Mouse (Mus musculus) ES-Bruce4 (cell line): ENCODE data around the gene Sh2d4b. TPM values are rescaled to one million over a fixed set of nuclear protein-coding genes. Genes with fewer than 3 reads are reported as not detected.

Source experiments
- H3K27ac ChIP-seq: 2 replicates; pipeline ENCODE4 v1.5.1; 2012; ENCODE audit warnings: low read length, inconsistent platforms; ENCODE audit not compliant: insufficient read depth
- H3K27me3 ChIP-seq: 2 replicates; pipeline ENCODE4 v1.6.1; 2012; ENCODE audit warnings: mild to moderate bottlenecking, low read length, inconsistent platforms; ENCODE audit not compliant: control insufficient read depth, poor library complexity, insufficient read depth, severe bottlenecking
- H3K36me3 ChIP-seq: 2 replicates; pipeline ENCODE4 v1.6.1; 2012; ENCODE audit warnings: inconsistent platforms, mild to moderate bottlenecking, low read length, moderate library complexity; ENCODE audit not compliant: control insufficient read depth, poor library complexity, insufficient read depth, severe bottlenecking
- H3K4me1 ChIP-seq: one replicate; pipeline ENCODE4 v1.8.1; 2011; ENCODE audit warnings: low read length; ENCODE audit not compliant: control insufficient read depth, insufficient read depth
- H3K4me3 ChIP-seq: 2 replicates; pipeline ENCODE4 v1.5.1; 2011; ENCODE audit warnings: low read depth, mild to moderate bottlenecking, low read length
- H3K9ac ChIP-seq: 2 replicates; pipeline ENCODE4 v1.6.1; 2012; ENCODE audit warnings: low read depth, mild to moderate bottlenecking, inconsistent platforms; ENCODE audit not compliant: poor library complexity, severe bottlenecking
- H3K9me3 ChIP-seq: replicated peaks from 2 replicates; pipeline ENCODE4 v1.6.1; 2012; ENCODE audit warnings: mild to moderate bottlenecking, low read length, inconsistent platforms; ENCODE audit not compliant: control insufficient read depth, poor library complexity, insufficient read depth, severe bottlenecking
- CTCF ChIP-seq: IDR thresholded peaks from one replicate; pipeline ENCODE4 v1.8.1; 2011; ENCODE audit warnings: low read depth, low read length
- EP300 ChIP-seq: IDR thresholded peaks from 2 replicates; pipeline ENCODE4 v1.6.1; 2011; ENCODE audit warnings: low read depth, low read length; ENCODE audit not compliant: insufficient read depth
- POLR2A ChIP-seq: IDR thresholded peaks from one replicate; pipeline ENCODE4 v1.8.1; 2011; ENCODE audit warnings: low read length; ENCODE audit not compliant: insufficient read depth
- polyA plus RNA-seq: library from polyadenylated mRNA; stranded (reverse); fragments of >200 nt; gene quantifications from 2 replicates; pipeline ENCODE4 v1.2.4, GENCODE M21; 2011; ENCODE audit warnings: low read depth; ENCODE audit not compliant: missing spikeins, insufficient read depth, insufficient read length

Sh2d4b gene
- polyA plus RNA-seq, 1 experiment = 1.7 TPM

DNA sequence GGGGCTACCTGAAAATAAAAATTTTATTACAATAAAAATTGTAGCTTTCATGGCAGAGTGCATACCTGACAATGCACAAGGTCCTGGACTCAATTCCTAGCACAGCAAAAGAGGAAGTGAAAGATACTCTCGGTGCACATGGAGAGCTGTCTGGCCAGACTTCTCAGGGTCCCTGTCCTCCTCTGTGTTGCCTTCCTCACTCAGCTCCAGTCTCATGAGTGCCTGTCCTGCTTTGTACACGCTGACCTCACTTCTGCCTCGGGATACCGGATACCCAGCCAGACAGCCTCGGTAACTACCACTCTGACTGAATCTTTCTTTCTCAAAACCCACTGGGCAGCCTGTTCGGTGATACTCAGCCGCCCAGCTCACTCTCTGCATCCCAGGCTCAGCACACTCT, 40.3 kb upstream of the Sh2d4b start:
- Histone ChIP-seq H3K27me3 (no peaks in the 10 kb centered on the region), H3K4me3 (no peak overlapping the region), H3K9me3 (no peaks in the 10 kb centered on the region), H3K9ac (no peak overlapping the region), H3K4me1 (no peaks in the 10 kb centered on the region), H3K36me3 (no peaks in the 10 kb centered on the region), H3K27ac (no peak overlapping the region)
- TF ChIP-seq CTCF (no peak), EP300 (no peak), POLR2A (no peak)

- H3K4me1 ChIP-seq = no peaks in the 10 kb centered on the region
- H3K36me3 ChIP-seq = no peaks in the 10 kb centered on the region
- H3K4me3 ChIP-seq = no peak overlapping the region
- no peaks in the 10 kb centered on the region for H3K9me3 ChIP-seq
- no peak for TF ChIP-seq POLR2A
- no peak for TF ChIP-seq CTCF
- no peak for TF ChIP-seq EP300
- no peak overlapping the region for H3K9ac ChIP-seq
- no peaks in the 10 kb centered on the region for H3K27me3 ChIP-seq
- H3K27ac ChIP-seq = no peak overlapping the region
Measured at GRCm38 (mm10) chr14:40932225-40932624, 39.2 kb upstream of the Sh2d4b start.

- no peak overlapping the region for H3K4me3 ChIP-seq
- H3K9me3 ChIP-seq = no peaks in the 10 kb centered on the region
- no peak overlapping the region for H3K9ac ChIP-seq
- no peak overlapping the region for H3K27ac ChIP-seq
- no peaks in the 10 kb centered on the region for H3K27me3 ChIP-seq
- peaks cover 4% of the 10 kb centered on the region for H3K4me1 ChIP-seq
- no peak for TF ChIP-seq EP300
- no peak for TF ChIP-seq CTCF
- TF ChIP-seq POLR2A = no peak
- no peaks in the 10 kb centered on the region for H3K36me3 ChIP-seq
Measured at GRCm38 (mm10) chr14:40931115-40931829, 38.2 kb upstream of the Sh2d4b start.

DNA sequence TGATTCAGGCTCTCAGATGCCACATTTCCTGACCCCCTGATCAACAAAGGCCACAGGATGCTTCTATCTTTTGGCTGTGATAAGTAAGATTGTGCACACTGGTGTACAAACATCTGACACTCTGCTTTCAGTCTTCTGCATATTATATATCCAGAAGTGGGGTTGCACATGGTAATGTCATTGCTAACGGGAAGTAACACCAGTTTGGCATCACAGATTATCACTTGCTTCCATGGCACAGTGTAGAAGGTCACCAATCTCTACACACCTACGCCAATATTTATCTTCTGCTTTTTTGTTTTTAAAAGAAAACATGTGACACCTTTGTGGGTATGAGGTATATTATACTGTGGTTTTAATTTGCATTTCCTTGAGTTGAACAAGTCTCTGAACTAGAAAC, 36.9 kb upstream of the Sh2d4b start:
- TF ChIP-seq CTCF (no peak), EP300 (no peak), POLR2A (no peak)
- no peak overlapping the region for H3K9ac ChIP-seq
- H3K27ac ChIP-seq = no peak overlapping the region
- no peaks in the 10 kb centered on the region for H3K27me3 ChIP-seq
- peaks cover 4% of the 10 kb centered on the region for H3K4me1 ChIP-seq
- H3K9me3 ChIP-seq = no peaks in the 10 kb centered on the region
- H3K4me3 ChIP-seq = no peak overlapping the region
- no peaks in the 10 kb centered on the region for H3K36me3 ChIP-seq

DNA sequence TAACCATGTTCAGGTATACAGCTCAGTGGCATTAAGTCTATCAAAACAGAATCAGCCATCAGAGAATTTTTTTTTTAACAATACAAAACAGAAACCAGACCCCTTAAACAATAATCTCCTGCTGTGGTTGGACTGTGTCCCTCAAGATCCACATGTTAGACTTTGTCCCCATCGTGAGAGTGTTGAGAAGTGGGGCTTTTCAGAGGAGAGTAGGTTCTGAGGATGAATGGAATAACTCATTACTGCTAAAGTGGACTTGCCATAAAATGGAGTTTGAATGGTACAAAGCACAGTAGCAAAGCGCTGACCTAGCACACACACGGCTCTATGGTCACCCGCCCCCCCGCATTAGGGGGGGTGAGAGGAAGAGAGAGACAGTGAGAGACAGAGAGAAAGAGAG, 35.8 kb upstream of the Sh2d4b start:
- Histone ChIP-seq H3K36me3 (no peaks in the 10 kb centered on the region), H3K4me1 (peaks cover 4% of the 10 kb centered on the region)

GRCm38 (mm10) chr14:40927041-40927440, 34.0 kb upstream of the Sh2d4b start:
- H3K27ac ChIP-seq = no peak overlapping the region
- TF ChIP-seq CTCF (no peak), EP300 (no peak), POLR2A (no peak)
- no peak overlapping the region for H3K9ac ChIP-seq
- no peaks in the 10 kb centered on the region for H3K27me3 ChIP-seq
- H3K4me3 ChIP-seq = no peak overlapping the region
- H3K4me1 ChIP-seq = peaks cover 4% of the 10 kb centered on the region
- no peaks in the 10 kb centered on the region for H3K36me3 ChIP-seq
- no peaks in the 10 kb centered on the region for H3K9me3 ChIP-seq

More for the DNA sequence above, 35.8 kb upstream of the Sh2d4b start:
- TF ChIP-seq CTCF = no peak
- no peak for TF ChIP-seq POLR2A
- no peak for TF ChIP-seq EP300
- H3K9ac ChIP-seq = no peak overlapping the region
- no peak overlapping the region for H3K4me3 ChIP-seq
- no peak overlapping the region for H3K27ac ChIP-seq
- H3K9me3 ChIP-seq = no peaks in the 10 kb centered on the region
- no peaks in the 10 kb centered on the region for H3K27me3 ChIP-seq
